Mouse (Mus musculus): ENCODE results near the gene Sub1.

Sub1 gene

GRCm38 (mm10) chr15:12014197-12014905 is 17.6 kb upstream of the Sub1 start:
- in situ Hi-C loops (cut with MboI; ENCODE audit: low sequenced_read_pairs): no loop called here

GRCm38 (mm10) chr15:12013532-12014196 is 16.9 kb upstream of the Sub1 start:
- in situ Hi-C loops (cut with MboI; ENCODE audit: low sequenced_read_pairs): no loop called here

GRCm38 (mm10) chr15:12010602-12011044 is 13.8 kb upstream of the Sub1 start:
- in situ Hi-C loops (cut with MboI; ENCODE audit: low sequenced_read_pairs): no loop called here

GRCm38 (mm10) chr15:12009712-12010601 is 13.2 kb upstream of the Sub1 start:
- in situ Hi-C loops (cut with MboI; ENCODE audit: low sequenced_read_pairs): no loop called here

- in situ Hi-C loops (cut with MboI; ENCODE audit: low sequenced_read_pairs): no loop called here
Observed at GRCm38 (mm10) chr15:12008894-12009293, 12.1 kb upstream of the Sub1 start.

- in situ Hi-C loops (cut with MboI; ENCODE audit: low sequenced_read_pairs): no loop called here
Observed at GRCm38 (mm10) chr15:12007971-12008800, 11.4 kb upstream of the Sub1 start.

GRCm38 (mm10) chr15:12007421-12007820 is 10.6 kb upstream of the Sub1 start:
- in situ Hi-C loops (cut with MboI; ENCODE audit: low sequenced_read_pairs): no loop called here

GRCm38 (mm10) chr15:12006169-12006568 is 9.4 kb upstream of the Sub1 start:
- in situ Hi-C loops (cut with MboI; ENCODE audit: low sequenced_read_pairs): no loop called here

GRCm38 (mm10) chr15:11995815-11996201 is 975 bp downstream of the Sub1 start:
- in situ Hi-C loops (cut with MboI; ENCODE audit: low sequenced_read_pairs): no loop called here

- in situ Hi-C loops (cut with MboI; ENCODE audit: low sequenced_read_pairs): loop anchor here (5.0 kb wide), 1 partner anchor 42 kb away; no protein-coding TSS in a partner anchor
Observed at GRCm38 (mm10) chr15:11994921-11995814, 1.6 kb downstream of the Sub1 start.

GRCm38 (mm10) chr15:11994006-11994405 is 2.8 kb downstream of the Sub1 start:
- in situ Hi-C loops (cut with MboI; ENCODE audit: low sequenced_read_pairs): loop anchor here (5.0 kb wide), 1 partner anchor 43 kb away; no protein-coding TSS in a partner anchor

- in situ Hi-C loops (cut with MboI; ENCODE audit: low sequenced_read_pairs): loop anchor here (5.0 kb wide), 1 partner anchor 46 kb away; no protein-coding TSS in a partner anchor
Observed at GRCm38 (mm10) chr15:11991552-11992113, 5.2 kb downstream of the Sub1 start.

GRCm38 (mm10) chr15:11988580-11988979 is 8.2 kb downstream of the Sub1 start:
- in situ Hi-C loops (cut with MboI; ENCODE audit: low sequenced_read_pairs): no loop called here

GRCm38 (mm10) chr15:11987892-11988291 is 8.9 kb downstream of the Sub1 start:
- in situ Hi-C loops (cut with MboI; ENCODE audit: low sequenced_read_pairs): no loop called here

GRCm38 (mm10) chr15:11981985-11982384 is 14.8 kb downstream of the Sub1 start:
- in situ Hi-C loops (cut with MboI; ENCODE audit: low sequenced_read_pairs): no loop called here

- in situ Hi-C loops (cut with MboI; ENCODE audit: low sequenced_read_pairs): no loop called here
Observed at GRCm38 (mm10) chr15:11981501-11981900, 15.3 kb downstream of the Sub1 start.

- in situ Hi-C loops (cut with MboI; ENCODE audit: low sequenced_read_pairs): loop anchor here (10.0 kb wide), 1 partner anchor 287 kb away; no protein-coding TSS in a partner anchor
Observed at GRCm38 (mm10) chr15:11978175-11978574, 18.6 kb downstream of the Sub1 start.

- in situ Hi-C loops (cut with MboI; ENCODE audit: low sequenced_read_pairs): loop anchor here (10.0 kb wide), 1 partner anchor 288 kb away; no protein-coding TSS in a partner anchor
Observed at GRCm38 (mm10) chr15:11977071-11977470, 19.7 kb downstream of the Sub1 start.

- in situ Hi-C loops (cut with MboI; ENCODE audit: low sequenced_read_pairs): loop anchor here (10.0 kb wide), 1 partner anchor 289 kb away; no protein-coding TSS in a partner anchor
Observed at GRCm38 (mm10) chr15:11975836-11976235, 20.9 kb downstream of the Sub1 start.

Measured in CH12F3 (cell line).